Mouse (Mus musculus): ENCODE data around the gene Skil.

Gene Skil

DNA sequence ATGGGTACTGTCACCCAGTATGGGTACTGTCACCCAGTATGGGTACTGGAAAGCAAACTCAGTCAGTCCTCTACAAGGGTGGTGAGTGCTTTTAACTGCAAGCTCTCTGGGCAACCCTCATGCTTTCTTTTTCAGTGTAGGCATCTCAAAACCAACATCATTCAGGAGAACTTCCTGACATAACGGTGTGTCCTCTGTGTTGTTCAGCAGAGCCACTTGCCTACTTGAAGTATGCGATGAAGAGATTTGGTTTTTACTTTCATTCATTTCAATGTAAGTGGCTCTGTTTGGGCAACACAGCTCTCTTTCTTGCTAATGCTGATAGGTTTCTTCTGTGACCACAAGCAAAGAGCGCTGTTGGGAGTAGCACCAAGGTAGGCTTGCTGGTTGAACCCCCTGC is 9.9 kb upstream of the Skil start:
- no peak for DNase-seq

DNA sequence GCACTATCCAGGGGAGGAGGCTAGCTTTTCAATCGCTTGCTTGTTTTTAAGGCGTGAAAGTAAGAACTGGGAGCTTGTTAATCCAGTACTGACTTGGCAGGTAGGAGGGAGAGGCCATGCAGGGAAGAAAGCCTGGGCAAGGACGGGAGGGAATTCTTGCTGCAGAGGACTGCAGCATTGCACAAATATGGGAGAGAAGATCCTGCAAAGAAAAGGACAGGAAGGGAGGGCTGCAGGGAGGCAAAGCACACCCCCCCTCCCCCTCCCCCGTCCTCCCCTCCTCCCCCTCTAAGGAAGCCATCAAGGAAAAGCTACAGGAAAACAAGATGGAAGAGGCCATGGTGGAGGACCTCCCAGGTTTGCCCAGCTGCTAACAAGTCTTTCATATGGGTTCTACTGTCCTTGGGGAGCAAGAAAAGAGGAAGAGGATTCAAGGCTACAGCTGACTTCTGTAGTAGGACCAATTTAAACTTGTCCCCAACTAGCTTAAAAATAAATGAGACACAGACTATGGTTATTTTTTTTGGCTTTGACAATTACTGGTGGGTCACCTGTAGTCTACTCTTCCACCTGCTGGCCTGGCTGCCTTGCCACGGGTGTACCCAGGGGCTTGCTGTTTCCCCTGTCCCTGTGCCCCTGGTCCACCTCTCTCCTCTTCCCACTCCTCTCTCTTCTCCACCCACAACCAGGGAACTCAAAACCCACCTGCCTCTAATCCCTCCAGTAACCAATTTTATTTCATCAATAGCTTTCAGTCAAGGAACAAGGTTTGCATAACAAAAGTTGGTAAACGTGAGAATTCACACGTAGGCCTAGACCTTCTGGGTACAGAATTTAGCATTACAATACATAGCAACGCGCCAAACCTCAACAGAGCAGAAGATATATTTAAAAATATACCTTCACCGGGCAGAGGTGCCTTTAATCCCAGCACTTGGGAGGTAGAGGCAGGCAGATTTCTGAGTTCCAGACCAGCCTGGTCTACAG is 5.8 kb upstream of the Skil start:
- DNase-seq: no peak

DNA sequence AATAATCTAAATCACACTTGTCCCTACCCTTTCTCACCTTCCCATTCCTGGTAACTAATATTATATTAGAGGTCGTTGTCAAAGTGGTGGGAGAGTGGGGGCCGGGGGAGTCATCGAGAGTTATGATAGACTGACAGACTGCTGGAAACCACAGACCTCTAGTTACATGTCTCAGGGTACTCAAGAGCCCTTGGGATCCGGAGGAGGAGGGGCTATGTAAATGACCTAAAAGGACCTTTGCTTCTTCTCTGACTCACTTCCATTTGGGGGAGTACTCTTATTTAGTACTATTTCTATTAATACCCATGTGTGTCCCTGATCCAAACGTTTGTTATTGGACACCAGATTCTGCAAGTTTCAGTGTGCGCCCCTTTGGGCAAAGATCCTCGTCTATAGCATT is 4.9 kb upstream of the Skil start:
- DNase-seq: no peak

DNA sequence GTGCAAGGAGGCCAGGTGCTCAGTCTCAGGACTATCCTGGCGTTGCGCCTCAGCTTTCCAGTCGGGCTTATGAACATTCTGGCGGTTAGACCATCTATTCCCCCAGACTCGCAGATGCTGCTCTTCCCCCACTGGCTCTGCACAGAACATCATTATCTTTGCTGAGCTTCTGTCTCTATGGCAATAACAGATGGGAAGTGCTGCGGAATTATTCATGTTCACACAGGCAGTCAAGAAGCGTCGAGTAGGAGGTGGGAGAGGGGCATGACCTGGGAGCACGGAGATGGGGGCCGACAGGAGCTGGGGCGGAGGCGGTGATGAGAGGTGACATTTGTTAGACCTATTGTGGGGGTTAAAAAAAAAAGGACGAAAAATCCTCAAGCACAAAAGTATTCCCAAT is 1.7 kb upstream of the Skil start:
- DNase-seq: peak; percentile 22 to 44

DNA sequence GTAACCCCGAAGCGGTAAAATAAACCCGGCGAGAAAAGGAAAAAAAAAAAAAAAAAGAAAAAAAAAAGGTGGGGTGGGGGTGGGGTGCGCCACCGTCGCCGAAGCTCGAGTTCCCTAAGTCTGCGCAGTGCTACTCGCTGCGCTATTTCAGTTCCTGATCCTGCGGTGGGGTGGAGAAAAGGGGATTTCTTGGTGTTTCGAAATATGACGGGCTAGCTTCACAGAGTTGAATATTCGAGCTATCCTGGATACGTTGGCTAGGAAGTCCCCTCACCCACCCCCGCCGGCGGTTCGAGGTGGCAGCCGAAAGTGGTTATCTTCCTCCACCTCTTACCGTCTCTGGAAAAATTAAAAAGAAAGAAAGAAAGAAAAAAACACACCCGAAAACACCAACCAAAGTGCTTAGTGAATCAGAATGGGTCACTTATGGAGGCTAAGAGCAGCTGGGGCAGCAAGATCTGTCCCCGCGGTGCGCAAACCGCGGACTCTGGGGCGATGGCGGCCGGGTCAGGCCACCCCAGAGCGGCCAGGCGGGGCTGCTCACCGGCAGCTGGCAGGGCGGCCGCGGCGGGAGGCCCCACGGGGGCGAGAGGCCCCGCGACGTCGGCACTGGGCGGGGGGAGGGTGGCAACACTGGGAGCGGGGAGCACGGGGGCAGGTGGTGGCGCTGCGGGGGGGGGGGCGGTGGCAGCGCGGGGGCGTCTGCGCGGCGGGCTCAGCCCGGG is 1.1 kb upstream of the Skil start:
- DNase-seq: peak; percentile 76 to 86

DNA sequence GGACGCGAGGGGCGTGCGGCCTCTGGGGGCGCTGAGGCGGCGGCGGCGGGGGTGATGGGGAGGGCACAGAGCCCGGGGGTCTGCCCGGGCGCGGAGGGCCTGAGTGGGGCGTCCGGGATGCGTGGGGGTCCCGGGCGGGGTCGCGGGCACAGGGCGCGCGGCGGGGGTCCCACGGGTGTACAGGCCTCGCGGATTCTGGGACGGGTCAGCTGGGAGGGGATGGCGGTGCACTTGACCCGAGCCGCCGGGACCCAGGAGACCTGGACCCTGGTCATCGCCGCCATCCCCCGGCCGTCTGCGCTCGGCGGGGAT is 277 bp downstream of the Skil start:
- no peak for DNase-seq

DNA sequence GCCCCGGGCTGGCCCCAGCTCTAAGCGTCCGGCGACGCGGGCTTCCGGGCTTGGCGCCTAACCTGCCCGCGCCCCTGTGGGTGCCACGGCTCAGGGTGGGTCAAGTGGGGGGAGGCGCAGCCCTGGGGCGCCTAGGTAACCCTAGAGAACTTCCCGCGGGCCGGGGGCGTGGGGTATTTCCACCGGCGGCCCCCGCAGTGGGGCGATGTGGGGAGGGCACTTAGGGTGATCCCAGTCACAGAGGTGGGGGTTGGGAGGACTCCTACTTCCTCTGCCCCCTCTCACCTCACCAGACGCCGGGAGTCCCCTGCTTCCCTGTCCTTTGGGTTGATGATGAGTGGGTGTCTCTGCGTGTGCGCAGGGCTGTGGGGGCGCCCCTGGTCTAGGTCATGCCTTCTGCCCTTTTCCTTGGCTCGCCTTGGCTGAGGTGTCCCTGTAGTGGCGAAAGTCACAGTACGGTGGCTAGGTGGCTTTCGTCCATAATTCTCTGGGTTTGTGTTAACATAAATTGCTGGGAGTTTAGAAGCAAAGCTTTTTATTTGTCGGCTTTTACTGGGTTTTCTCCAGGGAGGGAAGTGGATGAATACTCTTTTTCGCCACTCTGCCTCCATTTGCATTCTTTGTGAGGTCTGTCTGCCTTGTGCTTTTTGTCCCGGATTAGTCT is 765 bp downstream of the Skil start:
- peak; percentile 47 to 71 for DNase-seq

DNA sequence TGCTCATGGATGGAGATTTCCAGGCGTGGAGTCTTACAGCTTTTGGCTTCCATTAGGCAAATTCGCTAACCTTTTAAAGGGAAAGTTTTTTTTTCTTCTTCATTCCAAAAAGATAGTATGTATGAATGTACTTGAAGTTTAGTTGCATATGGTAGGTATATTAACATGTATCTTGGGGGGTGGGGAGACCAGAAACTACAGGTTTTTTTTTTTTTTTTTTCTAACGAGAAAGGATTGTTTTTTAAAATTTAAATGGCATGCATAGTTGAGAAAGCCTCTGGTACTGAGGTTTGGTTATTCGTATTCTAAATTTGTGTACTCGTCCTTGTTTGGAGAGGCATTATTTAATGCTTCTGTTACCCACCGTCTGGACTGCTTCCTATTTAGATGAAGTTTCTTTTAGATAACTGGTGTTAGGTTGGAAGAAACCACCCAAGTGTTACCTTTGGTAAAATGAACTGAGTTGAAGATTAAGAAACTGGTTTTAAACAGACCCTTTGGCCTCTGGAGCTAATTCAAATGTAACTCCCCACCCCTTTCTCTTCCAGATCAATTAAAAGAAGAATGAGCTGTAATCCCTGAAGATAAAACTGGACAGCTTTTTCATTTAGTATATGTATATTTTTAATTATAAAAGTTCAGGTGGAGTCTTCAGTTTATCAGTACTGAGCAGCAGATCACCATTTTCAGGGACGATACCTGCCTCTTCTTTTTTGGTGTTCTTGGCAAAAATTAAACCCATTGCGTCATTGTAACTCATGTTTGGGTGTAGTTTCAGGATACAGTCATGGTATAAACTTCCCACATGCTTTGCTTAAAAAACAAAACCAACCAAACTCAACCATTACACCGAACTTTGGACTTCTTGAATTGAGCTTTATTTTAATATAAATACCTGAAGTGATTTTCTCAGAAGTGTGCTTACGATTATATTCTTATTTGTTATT is 1.6 kb downstream of the Skil start:
- DNase-seq: no peak

DNA sequence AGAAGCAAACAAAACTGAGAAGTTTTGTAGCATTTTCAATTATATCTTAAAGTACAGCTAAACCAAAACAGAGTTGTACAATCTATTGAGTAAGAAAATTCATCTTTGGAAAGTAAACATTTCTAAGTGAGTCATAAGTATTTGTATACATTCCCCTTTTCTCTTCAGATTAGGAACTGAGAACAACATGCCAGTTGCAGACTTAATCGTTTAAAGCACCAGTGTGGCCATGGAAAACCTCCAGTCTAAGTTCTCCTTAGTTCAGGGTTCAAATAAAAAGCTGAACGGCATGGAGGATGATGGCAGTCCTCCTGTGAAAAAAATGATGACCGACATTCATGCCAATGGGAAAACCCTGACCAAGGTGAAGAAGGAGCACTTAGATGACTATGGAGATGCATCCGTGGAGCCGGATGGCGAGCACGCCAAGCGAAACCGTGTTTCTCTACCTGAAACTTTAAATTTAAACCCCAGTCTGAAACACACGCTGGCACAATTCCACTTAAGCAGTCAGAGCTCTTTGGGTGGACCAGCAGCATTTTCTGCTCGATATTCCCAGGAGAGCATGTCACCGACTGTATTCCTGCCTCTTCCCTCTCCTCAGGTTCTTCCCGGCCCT is 2.4 kb downstream of the Skil start:
- DNase-seq: no peak

DNA sequence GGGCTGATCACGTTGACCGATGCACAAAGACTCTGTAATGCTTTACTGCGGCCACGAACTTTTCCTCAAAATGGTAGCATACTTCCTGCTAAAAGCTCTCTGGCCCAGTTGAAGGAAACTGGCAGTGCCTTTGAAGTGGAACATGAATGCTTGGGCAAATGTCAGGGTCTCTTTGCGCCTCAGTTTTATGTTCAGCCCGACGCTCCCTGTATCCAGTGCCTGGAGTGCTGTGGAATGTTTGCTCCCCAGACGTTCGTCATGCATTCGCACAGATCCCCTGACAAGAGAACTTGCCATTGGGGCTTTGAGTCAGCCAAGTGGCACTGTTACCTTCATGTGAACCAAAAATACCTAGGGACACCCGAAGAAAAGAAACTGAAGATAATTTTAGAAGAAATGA is 3.1 kb downstream of the Skil start:
- no peak for DNase-seq

DNA sequence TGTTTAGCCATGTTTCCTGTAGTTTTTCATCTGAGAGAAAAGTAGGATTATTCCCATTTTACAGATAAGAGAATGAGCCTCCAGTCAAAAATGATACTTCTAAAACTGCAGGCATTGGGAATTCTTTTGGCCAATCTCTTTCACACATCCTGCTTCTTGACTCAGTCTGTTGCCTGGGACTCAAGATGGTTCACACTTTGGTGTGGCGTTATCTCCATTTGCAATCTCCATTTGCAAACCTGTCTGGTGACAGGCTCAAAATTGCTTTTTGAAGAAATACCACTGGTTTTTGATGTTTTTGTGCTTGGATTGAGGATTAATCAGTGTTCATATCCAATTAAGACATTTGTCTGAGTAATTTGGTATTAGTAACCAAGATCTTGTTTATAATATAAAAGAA is 3.7 kb downstream of the Skil start:
- no peak for DNase-seq

DNA sequence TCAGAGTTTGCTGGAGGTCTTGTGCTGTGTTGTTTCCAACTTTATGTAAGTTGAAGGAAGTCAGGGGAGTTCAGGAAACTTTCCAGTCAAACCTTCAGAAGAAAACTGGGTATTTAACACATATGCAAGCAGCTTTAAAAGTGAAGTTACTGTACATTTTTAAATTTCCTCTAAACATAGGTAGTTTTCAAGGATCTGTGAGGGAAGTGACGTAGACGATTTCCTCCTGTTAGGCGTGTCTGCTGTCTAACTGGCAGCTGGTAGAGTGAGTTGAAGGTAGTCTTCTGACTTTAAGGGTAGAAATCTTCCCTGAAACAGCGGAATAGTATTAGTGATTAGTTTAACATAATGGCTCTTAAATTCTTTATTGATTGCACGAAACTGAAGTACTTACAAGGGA is 5.2 kb downstream of the Skil start:
- DNase-seq: no peak

DNA sequence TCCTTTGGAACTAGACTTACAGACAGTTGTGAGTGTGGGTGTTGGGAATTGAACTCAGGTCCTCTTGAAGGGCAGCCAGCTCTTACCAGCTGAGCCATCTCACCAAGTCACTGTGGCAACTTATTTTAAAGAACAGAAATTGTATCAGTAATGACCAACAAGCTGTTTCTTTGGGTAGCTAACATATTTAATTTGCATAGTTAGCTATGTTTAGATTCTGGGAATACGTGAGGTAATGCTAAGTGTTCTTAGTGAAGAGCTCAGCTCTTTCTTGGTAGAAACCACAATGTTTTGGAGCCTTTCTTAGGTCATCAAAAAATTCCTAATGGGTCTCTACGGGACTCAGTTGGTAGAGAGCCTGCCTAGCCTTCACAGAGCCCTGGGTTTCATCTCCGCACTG is 5.9 kb downstream of the Skil start:
- no peak for DNase-seq

DNA sequence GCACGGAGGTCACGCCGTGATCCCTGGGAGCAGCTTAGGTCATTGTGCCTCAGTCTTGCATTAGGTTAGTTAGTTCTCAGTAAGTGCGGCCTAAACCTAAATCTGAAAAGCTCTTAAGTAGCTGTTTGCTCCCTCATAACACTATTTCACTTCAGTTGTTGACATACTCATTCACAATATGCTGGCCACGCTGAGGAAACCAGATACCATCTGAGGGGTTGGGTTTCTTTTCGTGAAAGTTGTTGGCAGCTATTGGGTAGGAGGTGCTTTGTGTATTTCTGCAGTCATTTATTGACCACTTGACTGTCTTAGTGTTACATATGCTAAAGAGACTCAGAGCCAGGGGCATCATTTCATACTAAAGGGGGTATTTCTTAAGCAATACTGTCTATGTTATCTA is 10.1 kb downstream of the Skil start:
- DNase-seq: no peak

DNA sequence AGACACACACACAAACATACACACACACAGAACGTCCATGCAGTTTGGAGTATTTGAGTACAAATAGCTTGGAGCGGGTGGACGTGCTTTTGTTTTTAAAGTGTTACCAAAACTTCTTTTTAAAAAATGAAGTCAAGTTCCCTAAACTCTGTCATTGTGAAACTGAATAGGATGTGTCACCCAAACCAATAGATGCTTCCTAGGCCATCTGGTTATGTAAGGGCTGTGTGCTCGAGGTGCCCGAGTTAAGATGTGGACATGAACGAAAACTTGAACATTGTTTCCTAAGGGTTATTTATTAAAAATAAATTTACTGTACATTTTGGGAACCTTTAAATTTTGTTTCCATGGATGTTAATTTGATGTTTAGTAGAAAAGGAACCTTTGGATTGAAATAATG is 11.7 kb downstream of the Skil start:
- no peak for DNase-seq

DNA sequence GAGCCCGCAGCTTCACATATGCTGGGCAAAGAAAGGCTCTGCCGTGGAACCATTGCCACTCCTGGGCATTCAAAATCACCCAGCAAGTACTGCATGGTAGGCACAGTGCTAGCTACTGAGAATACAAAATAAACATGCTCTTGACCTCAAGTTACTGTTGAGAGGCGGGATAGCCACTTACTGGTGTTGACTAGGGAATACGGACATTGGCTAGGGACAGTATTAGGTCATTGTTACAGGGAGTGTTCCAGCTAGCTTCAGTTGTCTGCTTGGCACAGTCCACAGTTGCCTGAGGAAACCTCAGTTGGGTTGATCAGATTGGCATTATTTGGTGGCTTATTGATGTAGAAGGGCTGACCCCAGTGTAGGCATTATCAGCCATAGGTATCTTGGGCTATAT is 12.8 kb downstream of the Skil start:
- no peak for DNase-seq

DNA sequence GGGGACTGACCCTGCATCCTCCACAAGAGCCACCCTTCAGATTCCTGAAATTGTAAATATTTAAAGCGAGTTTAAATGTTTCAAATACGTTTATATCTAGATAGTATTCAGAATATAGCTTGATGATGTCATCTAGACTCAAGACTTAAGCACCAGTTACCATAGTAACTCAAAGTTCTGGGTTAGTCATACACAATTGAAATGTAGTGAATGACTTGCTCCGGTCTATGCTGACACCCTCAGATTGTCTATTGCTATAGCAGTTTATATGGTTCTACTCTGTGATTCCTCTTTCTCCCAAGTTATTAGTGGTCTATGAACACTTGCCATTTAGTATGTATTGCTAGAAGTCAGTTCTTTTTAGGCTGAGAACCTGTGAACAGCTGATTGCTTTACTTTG is 14.2 kb downstream of the Skil start:
- DNase-seq: no peak

DNA sequence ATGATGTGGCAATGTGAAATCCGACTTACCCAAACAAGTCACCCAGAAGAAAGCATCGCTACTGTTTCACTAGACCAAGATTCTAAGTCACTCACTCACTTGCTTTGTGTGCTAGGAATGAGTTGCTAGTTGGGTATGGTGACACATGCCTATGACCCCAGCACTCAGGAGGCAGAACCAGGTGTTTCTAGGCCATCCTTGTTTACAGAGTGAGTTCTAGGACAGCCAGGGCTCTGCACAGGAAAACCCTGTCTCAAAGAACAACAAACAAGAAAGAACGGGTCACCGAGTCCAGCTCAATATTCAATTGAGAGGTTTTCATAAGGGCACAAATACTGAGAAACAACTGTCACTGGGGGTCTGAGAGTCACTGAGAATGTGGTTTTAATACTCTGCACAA is 28.2 kb downstream of the Skil start:
- DNase-seq: no peak

DNA sequence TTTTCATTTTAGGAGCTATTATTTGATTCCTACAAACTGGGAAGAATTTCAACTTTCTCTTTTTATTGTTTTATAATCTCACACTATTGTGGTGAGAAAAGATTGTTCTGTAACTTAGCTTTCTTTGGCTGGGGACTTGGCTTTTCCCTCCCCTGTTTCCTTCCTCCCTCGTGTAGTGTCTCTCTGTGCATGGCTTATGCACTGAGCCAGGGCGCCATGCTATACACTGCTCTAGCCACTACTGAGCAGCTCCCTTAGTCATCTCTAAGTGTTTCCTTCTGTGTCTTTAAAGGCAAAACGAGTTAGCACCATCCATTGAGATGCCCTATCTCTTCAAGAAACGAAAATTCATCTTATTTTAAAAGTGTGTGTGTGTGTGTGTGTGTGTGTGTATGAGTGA is 31.4 kb downstream of the Skil start:
- no peak for DNase-seq

DNA sequence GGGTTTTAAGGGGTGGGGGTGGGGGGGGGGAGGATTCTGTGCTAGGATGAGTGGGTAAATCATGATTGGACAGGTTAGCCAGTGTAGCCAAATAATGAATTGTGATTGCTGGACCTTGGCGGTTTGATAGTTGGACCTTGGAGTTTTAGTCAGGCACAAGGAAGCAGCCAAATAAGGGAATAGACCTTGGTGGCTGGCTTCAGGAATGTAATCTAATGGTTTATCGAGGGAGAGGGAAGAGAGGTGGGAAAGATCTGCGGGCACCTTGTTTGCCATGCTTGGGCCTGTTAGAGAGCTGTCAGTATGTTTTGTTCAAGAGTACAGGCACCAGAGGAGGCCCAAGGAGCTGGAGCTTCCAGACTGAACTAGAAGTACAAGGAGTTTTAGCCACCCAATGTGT is 32.0 kb downstream of the Skil start:
- DNase-seq: peak in 1 of 2 experiments; percentile 25

DNA sequence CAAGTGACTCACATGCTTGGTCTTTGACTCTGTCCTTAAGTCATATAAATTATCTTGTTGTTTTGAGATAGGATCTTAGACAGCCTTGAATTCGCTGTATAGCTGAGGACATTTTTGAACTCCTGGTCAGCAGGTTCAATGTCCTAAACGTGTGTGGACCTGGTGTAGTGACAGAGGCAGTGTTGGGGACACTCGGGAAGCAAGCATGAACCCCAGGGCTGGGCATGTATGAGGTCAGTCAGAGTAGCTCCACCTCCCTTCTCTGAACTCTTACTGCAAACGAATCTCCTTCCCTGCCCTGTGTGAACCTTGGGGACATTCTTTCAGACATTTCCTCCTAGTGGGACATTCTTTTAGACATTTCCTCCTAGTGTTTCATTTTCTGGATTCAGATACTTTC is 34.9 kb downstream of the Skil start:
- no peak for DNase-seq

DNA sequence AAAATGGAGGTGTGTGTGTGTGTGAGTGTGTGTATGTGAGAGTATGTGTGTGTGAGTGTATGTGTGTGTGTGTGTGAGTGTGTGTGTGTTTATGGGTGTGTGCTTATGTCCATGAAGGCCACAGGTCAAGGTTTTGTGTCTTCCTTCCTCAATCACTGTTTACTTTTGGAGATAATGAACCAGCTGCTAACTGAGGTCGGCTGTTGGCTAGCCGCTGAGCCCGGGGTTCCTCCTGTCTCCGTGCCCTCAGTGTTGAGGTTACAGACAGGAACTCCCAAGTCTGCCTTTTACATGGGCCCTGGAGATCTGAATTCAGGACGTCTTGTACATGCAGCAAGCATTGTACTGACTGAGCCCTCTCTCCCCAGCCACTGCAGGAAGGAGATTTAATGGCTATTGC is 38.8 kb downstream of the Skil start:
- DNase-seq: no peak
